Mouse (Mus musculus) testis, postnatal 14 days (tissue): Measurements from ENCODE around the gene Gm20388.

Experiments
- DNase-seq: peaks from one replicate; pipeline ENCODE4 v3.0.0; 2021; ENCODE audit warnings: low spot score

Gene Gm20388

GRCm38 (mm10) chr8:123854252-123854651 is 3943.6 kb downstream of the Gm20388 start:
- DNase-seq, result no peak

- no peak for DNase-seq
Measured at GRCm38 (mm10) chr8:123854733-123855475, 3944.3 kb downstream of the Gm20388 start.

GRCm38 (mm10) chr8:123857361-123857760 is 3946.7 kb downstream of the Gm20388 start:
- DNase-seq, result no peak

GRCm38 (mm10) chr8:123858574-123858940 is 3947.9 kb downstream of the Gm20388 start:
- no peak for DNase-seq

GRCm38 (mm10) chr8:123858941-123859647 is 3948.5 kb downstream of the Gm20388 start:
- peak; percentile 82 for DNase-seq

GRCm38 (mm10) chr8:123859648-123860259 is 3949.1 kb downstream of the Gm20388 start, which contains the start of gene Ccsap:
Ccsap (minus strand) TSS chr8:123860209.
- peak; percentile 34 for DNase-seq

- DNase-seq, result no peak
Measured at GRCm38 (mm10) chr8:123860386-123860785, 3949.7 kb downstream of the Gm20388 start.

GRCm38 (mm10) chr8:123865786-123866185 is 3955.1 kb downstream of the Gm20388 start:
- DNase-seq, result no peak

GRCm38 (mm10) chr8:123866971-123867370 is 3956.3 kb downstream of the Gm20388 start:
- DNase-seq, result no peak

- no peak for DNase-seq
Measured at GRCm38 (mm10) chr8:123872048-123872447, 3961.4 kb downstream of the Gm20388 start.

GRCm38 (mm10) chr8:123873364-123873763 is 3962.7 kb downstream of the Gm20388 start:
- DNase-seq, result no peak

- DNase-seq, result no peak
Measured at GRCm38 (mm10) chr8:123874324-123874723, 3963.7 kb downstream of the Gm20388 start.

- no peak for DNase-seq
Measured at GRCm38 (mm10) chr8:123877865-123878264, 3967.2 kb downstream of the Gm20388 start.

- no peak for DNase-seq
Measured at GRCm38 (mm10) chr8:123880271-123880670, 3969.6 kb downstream of the Gm20388 start.

- DNase-seq, result no peak
Measured at GRCm38 (mm10) chr8:123880821-123881350, 3970.2 kb downstream of the Gm20388 start.

GRCm38 (mm10) chr8:123882412-123882811 is 3971.8 kb downstream of the Gm20388 start:
- DNase-seq, result no peak

GRCm38 (mm10) chr8:123883094-123883493 is 3972.5 kb downstream of the Gm20388 start:
- DNase-seq, result no peak

GRCm38 (mm10) chr8:123884721-123885565 is 3974.3 kb downstream of the Gm20388 start:
- no peak for DNase-seq

- DNase-seq, result no peak
Measured at GRCm38 (mm10) chr8:123887163-123887562, 3976.5 kb downstream of the Gm20388 start.

- DNase-seq, result no peak
Measured at GRCm38 (mm10) chr8:123887956-123888355, 3977.3 kb downstream of the Gm20388 start.

GRCm38 (mm10) chr8:123889797-123890196 is 3979.2 kb downstream of the Gm20388 start:
- DNase-seq, result no peak

GRCm38 (mm10) chr8:123891271-123891670 is 3980.6 kb downstream of the Gm20388 start:
- DNase-seq, result no peak
